Mouse (Mus musculus): ENCODE data around the gene Tmc2. TPM values are rescaled to one million over a fixed set of nuclear protein-coding genes. Genes with fewer than 3 reads are reported as not detected.

Tmc2 gene
- polyA plus RNA-seq, 1 experiment from 2014 or later: not detected

- Histone ChIP-seq H3K27me3 (ENCODE audit: control insufficient read depth, insufficient read depth, low read length) (no peaks in the 10 kb centered on the region), H3K4me2 (replicated peaks; ENCODE audit: low read depth, low read length) (no peak overlapping the region), H3K4me1 (replicated peaks; ENCODE audit: control insufficient read depth, insufficient read depth, low read length) (no peaks in the 10 kb centered on the region), H3K4me3 (ENCODE audit: low read depth, low read length) (no peak overlapping the region), H3K36me3 (ENCODE audit: control insufficient read depth, insufficient read depth, low read length) (peaks cover 12% of the 10 kb centered on the region; the same call in 1 of the 2 replicates), H3K27ac (ENCODE audit: low read depth, low read length) (no peak overlapping the region), H3K9me3 (ENCODE audit: control insufficient read depth, low read length) (no peaks in the 10 kb centered on the region), H3K9ac (ENCODE audit: low read depth, low read length) (no peak overlapping the region)
- WGBS: 88% methylated on average over 4 of the region's 4 CpGs
- ATAC-seq (ENCODE audit: low FRiP score) (no peak), DNase-seq (ENCODE audit: low spot score) (no peak)
These were observed 85.8 kb downstream of the Tmc2 start for GRCm38 (mm10) chr2:130280818-130281217.

GRCm38 (mm10) chr2:130283854-130284654, 89.1 kb downstream of the Tmc2 start, which contains the start of gene Idh3b:
Gene Idh3b (minus strand): TSS chr2:130284547.
- H3K9ac ChIP-seq (ENCODE audit: low read depth, low read length): peak within 1 kb of the TSS; percentile 89
- no peaks in the 10 kb centered on the region for H3K4me1 ChIP-seq (replicated peaks; ENCODE audit: control insufficient read depth, insufficient read depth, low read length)
- DNase-seq (ENCODE audit: low spot score) (peak; percentile 88), ATAC-seq (ENCODE audit: low FRiP score) (peak; percentile 88)
- no peaks in the 10 kb centered on the region for H3K27me3 ChIP-seq (ENCODE audit: control insufficient read depth, insufficient read depth, low read length)
- peak within 1 kb of the TSS; percentile 93 for H3K4me2 ChIP-seq (replicated peaks; ENCODE audit: low read depth, low read length)
- 0 out of 2 replicates have a peak within 1 kb of the TSS, but pooled peaks have one; percentile 39 for H3K27ac ChIP-seq (ENCODE audit: low read depth, low read length)
- under 1% methylated on average over 51 of the region's 51 CpGs for WGBS
- H3K9me3 ChIP-seq (ENCODE audit: control insufficient read depth, low read length): no peaks in the 10 kb centered on the region
- 0 out of 2 replicates have a peak, but pooled peaks cover 4% of the 10 kb centered on the region for H3K36me3 ChIP-seq (ENCODE audit: control insufficient read depth, insufficient read depth, low read length)
- peak within 1 kb of the TSS; percentile 87 for H3K4me3 ChIP-seq (ENCODE audit: low read depth, low read length)

- Histone ChIP-seq H3K27me3 (ENCODE audit: control insufficient read depth, insufficient read depth, low read length) (no peaks in the 10 kb centered on the region), H3K4me3 (ENCODE audit: low read depth, low read length) (no peak overlapping the region), H3K36me3 (ENCODE audit: control insufficient read depth, insufficient read depth, low read length) (no peaks in the 10 kb centered on the region), H3K9me3 (ENCODE audit: control insufficient read depth, low read length) (no peaks in the 10 kb centered on the region), H3K9ac (ENCODE audit: low read depth, low read length) (no peak overlapping the region), H3K4me1 (replicated peaks; ENCODE audit: control insufficient read depth, insufficient read depth, low read length) (peaks cover 2% of the 10 kb centered on the region; the same call in 1 of the 2 replicates), H3K4me2 (replicated peaks; ENCODE audit: low read depth, low read length) (no peak overlapping the region), H3K27ac (ENCODE audit: low read depth, low read length) (no peak overlapping the region)
- ATAC-seq (ENCODE audit: low FRiP score) (no peak), DNase-seq (ENCODE audit: low spot score) (no peak)
- 63% methylated on average over 4 of the region's 4 CpGs for WGBS
These were observed 94.1 kb downstream of the Tmc2 start for GRCm38 (mm10) chr2:130289086-130289485.

GRCm38 (mm10) chr2:130291434-130291833, 96.4 kb downstream of the Tmc2 start:
- Histone ChIP-seq H3K27ac (ENCODE audit: low read depth, low read length) (no peak overlapping the region), H3K4me2 (replicated peaks; ENCODE audit: low read depth, low read length) (no peak overlapping the region), H3K36me3 (ENCODE audit: control insufficient read depth, insufficient read depth, low read length) (no peaks in the 10 kb centered on the region), H3K4me3 (ENCODE audit: low read depth, low read length) (no peak overlapping the region), H3K27me3 (ENCODE audit: control insufficient read depth, insufficient read depth, low read length) (peaks cover 7% of the 10 kb centered on the region), H3K4me1 (replicated peaks; ENCODE audit: control insufficient read depth, insufficient read depth, low read length) (peaks cover 6% of the 10 kb centered on the region), H3K9me3 (ENCODE audit: control insufficient read depth, low read length) (no peaks in the 10 kb centered on the region), H3K9ac (ENCODE audit: low read depth, low read length) (no peak overlapping the region)
- no peak for ATAC-seq (ENCODE audit: low FRiP score)
- peak; percentile 79 for DNase-seq (ENCODE audit: low spot score)
- WGBS: 24% methylated on average over 8 of the region's 8 CpGs

GRCm38 (mm10) chr2:130293009-130293408, 98.0 kb downstream of the Tmc2 start:
- no peak for DNase-seq (ENCODE audit: low spot score)
- H3K4me2 ChIP-seq (replicated peaks; ENCODE audit: low read depth, low read length): no peak overlapping the region
- no peak overlapping the region for H3K27ac ChIP-seq (ENCODE audit: low read depth, low read length)
- H3K27me3 ChIP-seq (ENCODE audit: control insufficient read depth, insufficient read depth, low read length): peaks cover 13% of the 10 kb centered on the region
- H3K36me3 ChIP-seq (ENCODE audit: control insufficient read depth, insufficient read depth, low read length): no peaks in the 10 kb centered on the region
- H3K4me1 ChIP-seq (replicated peaks; ENCODE audit: control insufficient read depth, insufficient read depth, low read length): peaks cover 8% of the 10 kb centered on the region
- WGBS: 43% methylated on average over 3 of the region's 3 CpGs
- H3K4me3 ChIP-seq (ENCODE audit: low read depth, low read length): no peak overlapping the region
- no peak overlapping the region for H3K9ac ChIP-seq (ENCODE audit: low read depth, low read length)
- ATAC-seq (ENCODE audit: low FRiP score): peak; percentile 4
- no peaks in the 10 kb centered on the region for H3K9me3 ChIP-seq (ENCODE audit: control insufficient read depth, low read length)

GRCm38 (mm10) chr2:130293486-130293885, 98.5 kb downstream of the Tmc2 start:
- peaks cover 8% of the 10 kb centered on the region for H3K4me1 ChIP-seq (replicated peaks; ENCODE audit: control insufficient read depth, insufficient read depth, low read length)
- no peak overlapping the region for H3K4me3 ChIP-seq (ENCODE audit: low read depth, low read length)
- H3K4me2 ChIP-seq (replicated peaks; ENCODE audit: low read depth, low read length): 0 out of 2 replicates have a peak overlapping the region, but pooled peaks have one; percentile 5
- peak; percentile 58 for DNase-seq (ENCODE audit: low spot score)
- no peak overlapping the region for H3K9ac ChIP-seq (ENCODE audit: low read depth, low read length)
- no peaks in the 10 kb centered on the region for H3K36me3 ChIP-seq (ENCODE audit: control insufficient read depth, insufficient read depth, low read length)
- WGBS: 6% methylated on average over 4 of the region's 4 CpGs
- no peak overlapping the region for H3K27ac ChIP-seq (ENCODE audit: low read depth, low read length)
- ATAC-seq (ENCODE audit: low FRiP score): peak; percentile 66
- no peaks in the 10 kb centered on the region for H3K9me3 ChIP-seq (ENCODE audit: control insufficient read depth, low read length)
- peaks cover 13% of the 10 kb centered on the region for H3K27me3 ChIP-seq (ENCODE audit: control insufficient read depth, insufficient read depth, low read length)

- Histone ChIP-seq H3K4me3 (ENCODE audit: low read depth, low read length) (peak overlapping the region; percentile 76), H3K9me3 (ENCODE audit: control insufficient read depth, low read length) (no peaks in the 10 kb centered on the region), H3K27me3 (ENCODE audit: control insufficient read depth, insufficient read depth, low read length) (peaks cover 13% of the 10 kb centered on the region), H3K27ac (ENCODE audit: low read depth, low read length) (peak overlapping the region; percentile 68; the same call in 1 of the 2 replicates), H3K9ac (ENCODE audit: low read depth, low read length) (peak overlapping the region; percentile 81), H3K4me1 (replicated peaks; ENCODE audit: control insufficient read depth, insufficient read depth, low read length) (peaks cover 8% of the 10 kb centered on the region), H3K4me2 (replicated peaks; ENCODE audit: low read depth, low read length) (peak overlapping the region; percentile 81), H3K36me3 (ENCODE audit: control insufficient read depth, insufficient read depth, low read length) (no peaks in the 10 kb centered on the region)
- DNase-seq (ENCODE audit: low spot score): no peak
- ATAC-seq (ENCODE audit: low FRiP score): no peak
- 8% methylated on average over 20 of the region's 20 CpGs for WGBS
These were observed 99.4 kb downstream of the Tmc2 start for GRCm38 (mm10) chr2:130294218-130294935.

- peak; percentile 86 for DNase-seq (ENCODE audit: low spot score)
- peak within 1 kb of the TSS; percentile 76 for H3K4me3 ChIP-seq (ENCODE audit: low read depth, low read length)
- H3K36me3 ChIP-seq (ENCODE audit: control insufficient read depth, insufficient read depth, low read length): no peaks in the 10 kb centered on the region
- H3K4me1 ChIP-seq (replicated peaks; ENCODE audit: control insufficient read depth, insufficient read depth, low read length): peaks cover 8% of the 10 kb centered on the region
- H3K4me2 ChIP-seq (replicated peaks; ENCODE audit: low read depth, low read length): peak within 1 kb of the TSS; percentile 81
- H3K27me3 ChIP-seq (ENCODE audit: control insufficient read depth, insufficient read depth, low read length): peaks cover 13% of the 10 kb centered on the region
- ATAC-seq (ENCODE audit: low FRiP score): peak; percentile 78
- H3K9me3 ChIP-seq (ENCODE audit: control insufficient read depth, low read length): no peaks in the 10 kb centered on the region
- H3K9ac ChIP-seq (ENCODE audit: low read depth, low read length): peak within 1 kb of the TSS; percentile 81
- peak within 1 kb of the TSS; percentile 68 for H3K27ac ChIP-seq (ENCODE audit: low read depth, low read length)
- under 1% methylated on average over 30 of the region's 39 CpGs for whole genome bisulfite sequencing
These were observed 99.9 kb downstream of the Tmc2 start, which contains the start of gene Ebf4 for GRCm38 (mm10) chr2:130294936-130295277. Gene Ebf4 (plus strand): TSS chr2:130295169.

All from hindbrain, embryonic 11.5 days (tissue).